Mouse (Mus musculus): ENCODE data around the gene Fbxl7.

Gene Fbxl7

DNA sequence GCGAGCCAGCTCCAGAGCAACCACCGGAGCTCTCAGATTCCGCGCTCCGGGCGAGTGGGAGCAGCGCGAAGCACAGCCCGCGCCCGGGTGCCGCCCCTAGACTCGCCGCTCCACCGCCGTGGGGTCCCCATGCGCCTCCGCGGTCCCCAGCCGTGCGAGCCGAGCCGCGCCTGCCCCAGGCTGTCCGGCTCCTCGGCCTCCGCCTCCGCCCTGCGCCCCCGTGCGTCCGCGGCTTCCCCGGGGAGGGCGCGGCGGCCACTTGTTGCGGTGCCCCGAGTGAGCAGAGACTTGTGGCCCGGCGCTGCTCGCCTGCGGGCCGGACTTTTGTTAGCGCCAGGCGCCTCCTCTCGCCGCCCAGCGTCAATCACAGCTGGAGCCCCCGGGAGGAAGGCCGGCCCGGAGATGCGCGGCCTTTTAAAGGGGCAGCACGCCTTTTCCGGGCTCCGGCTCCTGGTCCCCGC lies at the start of gene Fbxl7:
Fbxl7 (minus strand) TSS at position 330 of the 461 bp plus-strand sequence.
- peak; percentile 6 for DNase-seq (ENCODE audit: extremely low read depth, insufficient read length, low spot score)

DNA sequence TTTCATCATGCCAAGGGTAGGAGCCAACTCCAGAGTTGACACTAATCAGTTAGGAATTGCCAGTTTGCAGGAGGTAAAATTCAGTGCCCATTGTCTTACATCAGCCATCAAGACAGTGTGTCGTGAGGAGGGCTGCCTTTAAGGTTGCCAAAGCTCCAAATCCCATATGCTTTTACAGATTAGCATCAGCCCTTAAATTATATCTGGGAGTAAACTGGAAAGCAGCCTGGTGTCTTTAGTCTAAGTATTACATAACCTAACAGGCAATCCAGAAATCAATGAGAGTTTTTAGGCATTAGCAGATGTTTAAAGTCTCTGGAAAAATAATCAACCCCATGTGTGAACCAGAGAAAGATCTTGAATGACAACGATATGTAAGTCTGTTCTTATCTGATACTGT lies 26.6 kb upstream of the Fbxl7 start:
- DNase-seq (ENCODE audit: extremely low read depth, insufficient read length, low spot score): no peak

DNA sequence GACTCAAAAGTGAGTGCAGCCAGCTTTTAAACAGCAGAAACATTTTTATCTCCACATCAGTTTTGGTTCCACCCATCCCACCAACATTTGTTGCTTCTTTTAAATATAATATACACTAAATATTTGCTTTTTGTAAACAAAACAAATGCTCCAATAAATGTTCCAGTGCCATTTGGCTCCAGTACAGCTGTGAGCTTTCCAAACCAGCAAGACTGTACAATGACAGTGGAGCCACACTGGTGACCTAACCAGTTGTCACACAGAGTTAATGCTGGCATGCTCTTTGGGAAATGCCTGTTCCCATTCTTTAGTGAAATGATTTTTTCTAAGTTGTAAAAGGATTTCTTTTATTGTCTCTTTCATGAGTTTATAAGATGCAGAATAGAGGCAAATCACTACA lies 18.0 kb upstream of the Fbxl7 start:
- DNase-seq (ENCODE audit: extremely low read depth, insufficient read length, low spot score): no peak

DNA sequence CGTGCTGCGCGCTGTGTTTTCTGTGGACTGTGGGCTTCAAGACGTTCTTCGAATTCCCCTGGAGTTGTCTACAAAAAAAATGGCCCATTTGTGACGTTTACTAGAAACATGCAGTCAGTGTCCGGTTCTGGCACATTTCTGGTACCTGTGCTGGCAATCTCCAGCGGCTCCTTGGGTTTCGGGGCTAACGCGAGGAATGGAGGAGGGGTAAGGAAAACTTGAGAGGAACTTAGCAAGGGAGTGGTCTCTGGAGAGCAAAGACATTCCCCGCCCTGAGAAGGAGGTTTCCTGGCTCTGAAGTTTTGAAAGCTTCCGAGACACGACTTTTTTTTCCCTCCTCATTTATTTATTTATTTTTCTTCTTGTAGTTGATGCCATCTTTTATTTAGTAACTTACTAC lies 381 bp upstream of the Fbxl7 start:
- no peak for DNase-seq (ENCODE audit: extremely low read depth, insufficient read length, low spot score)

GRCm38 (mm10) chr15:26894801-26895229 lies 565 bp downstream of the Fbxl7 start:
- peak; percentile 5 for DNase-seq (ENCODE audit: extremely low read depth, insufficient read length, low spot score)

GRCm38 (mm10) chr15:26894031-26894655 lies 1.2 kb downstream of the Fbxl7 start:
- no peak for DNase-seq (ENCODE audit: extremely low read depth, insufficient read length, low spot score)

- DNase-seq (ENCODE audit: extremely low read depth, insufficient read length, low spot score): no peak
Measured at GRCm38 (mm10) chr15:26893136-26893535, 2.2 kb downstream of the Fbxl7 start.

GRCm38 (mm10) chr15:26889971-26890370 lies 5.4 kb downstream of the Fbxl7 start:
- no peak for DNase-seq (ENCODE audit: extremely low read depth, insufficient read length, low spot score)

- no peak for DNase-seq (ENCODE audit: extremely low read depth, insufficient read length, low spot score)
Measured at GRCm38 (mm10) chr15:26888170-26888569, 7.2 kb downstream of the Fbxl7 start.

GRCm38 (mm10) chr15:26885979-26886378 lies 9.4 kb downstream of the Fbxl7 start:
- DNase-seq (ENCODE audit: extremely low read depth, insufficient read length, low spot score): no peak

DNA sequence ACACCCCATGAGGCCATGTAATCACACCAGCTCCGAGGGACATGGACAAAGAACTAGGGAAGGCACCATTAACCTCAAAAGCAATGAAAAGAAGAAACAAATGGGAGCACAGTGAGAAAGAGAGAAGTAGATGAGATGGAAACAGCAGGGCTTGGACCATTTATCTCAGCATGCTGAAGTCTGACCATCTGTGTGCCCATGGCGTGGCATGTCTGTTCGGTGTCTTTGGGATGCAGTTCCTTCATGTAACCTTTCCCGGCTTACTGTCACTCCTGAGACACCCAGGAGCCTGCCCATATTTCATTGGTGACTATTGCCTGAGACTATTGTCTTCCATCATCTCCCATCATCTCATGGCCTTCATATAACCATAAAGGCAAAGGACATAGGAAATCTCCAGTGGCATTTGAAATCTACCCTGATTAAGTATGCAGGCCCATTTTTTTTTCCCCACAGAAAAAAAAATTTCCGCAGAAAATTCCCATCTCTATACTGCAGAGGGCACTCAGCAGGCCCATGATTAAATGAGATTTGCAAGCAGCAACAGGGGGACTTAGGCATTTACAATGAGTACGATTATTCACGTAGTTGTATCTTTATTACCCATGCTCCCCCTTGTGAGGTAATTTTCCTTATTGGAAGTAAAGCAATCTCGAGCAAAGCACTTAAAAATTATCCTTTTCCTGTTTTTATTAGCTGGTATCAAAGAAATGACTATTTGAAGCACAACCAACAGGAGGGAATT lies 15.0 kb downstream of the Fbxl7 start:
- no peak for DNase-seq (ENCODE audit: extremely low read depth, insufficient read length, low spot score)

- peak; percentile 3 for DNase-seq (ENCODE audit: extremely low read depth, insufficient read length, low spot score)
Measured at GRCm38 (mm10) chr15:26875687-26876086, 19.7 kb downstream of the Fbxl7 start.

DNA sequence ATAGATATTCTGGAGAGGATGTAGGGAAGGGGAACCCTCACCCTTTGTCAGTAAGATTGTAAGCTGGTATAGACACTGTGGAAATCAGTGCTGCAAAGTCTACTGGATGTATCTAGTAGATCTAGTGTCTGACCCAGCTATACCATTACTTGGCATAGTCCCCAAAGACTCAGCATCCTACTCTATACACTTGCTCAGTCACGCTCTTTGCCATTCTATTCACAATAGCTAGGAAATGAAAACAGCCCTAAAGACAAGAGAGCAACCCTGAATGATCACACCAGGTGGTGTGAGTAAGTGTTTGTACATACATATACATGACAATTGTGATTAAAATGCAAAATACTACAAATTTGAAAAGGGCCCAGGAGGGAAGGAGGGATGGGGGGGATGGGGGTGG lies 23.1 kb downstream of the Fbxl7 start:
- DNase-seq (ENCODE audit: extremely low read depth, insufficient read length, low spot score): no peak

GRCm38 (mm10) chr15:26869197-26869596 lies 26.2 kb downstream of the Fbxl7 start:
- DNase-seq (ENCODE audit: extremely low read depth, insufficient read length, low spot score): no peak

- no peak for DNase-seq (ENCODE audit: extremely low read depth, insufficient read length, low spot score)
Measured at GRCm38 (mm10) chr15:26867521-26867920, 27.9 kb downstream of the Fbxl7 start.

DNA sequence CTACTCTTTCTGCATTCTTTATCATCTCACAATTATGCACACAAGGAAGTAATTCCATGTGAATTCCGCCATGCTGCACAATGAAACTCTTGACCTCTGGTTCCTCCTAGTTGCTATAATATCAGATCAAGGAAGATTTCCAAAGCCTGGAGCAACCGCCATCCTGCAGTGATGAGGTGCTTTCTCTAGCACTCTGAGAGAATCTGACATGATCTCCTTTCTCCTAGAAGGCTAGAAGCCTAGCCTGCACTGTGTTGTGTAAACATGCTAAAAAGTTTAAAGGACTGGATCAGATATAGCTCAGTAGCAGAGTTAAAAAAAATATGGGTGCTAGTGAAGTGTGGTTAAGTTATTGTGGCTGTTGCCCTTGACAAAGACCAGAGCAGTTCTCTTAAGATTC lies 33.2 kb downstream of the Fbxl7 start:
- DNase-seq (ENCODE audit: extremely low read depth, insufficient read length, low spot score): no peak

- DNase-seq (ENCODE audit: extremely low read depth, insufficient read length, low spot score): no peak
Measured at GRCm38 (mm10) chr15:26849626-26850025, 45.8 kb downstream of the Fbxl7 start.

DNA sequence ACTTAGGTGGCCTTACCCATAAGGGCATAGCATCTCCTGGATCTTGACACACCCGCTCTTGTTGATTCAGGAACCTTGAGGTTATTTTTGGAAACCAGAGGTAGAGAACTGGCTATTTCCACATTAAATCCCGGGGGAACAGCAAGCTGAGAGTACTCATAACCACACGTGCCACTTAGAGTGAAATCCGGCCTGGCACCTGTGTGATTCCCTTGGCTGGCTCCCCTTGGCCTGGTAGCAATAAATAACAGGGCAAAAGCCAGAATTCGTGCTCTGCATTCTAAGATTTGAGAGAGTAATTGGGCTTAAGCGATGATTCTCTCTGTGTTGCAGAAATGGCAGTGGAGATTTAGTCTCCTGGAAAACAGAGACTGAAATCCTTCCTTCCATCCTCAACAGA lies 53.2 kb downstream of the Fbxl7 start:
- no peak for DNase-seq (ENCODE audit: extremely low read depth, insufficient read length, low spot score)

- no peak for DNase-seq (ENCODE audit: extremely low read depth, insufficient read length, low spot score)
Measured at GRCm38 (mm10) chr15:26838386-26838785, 57.0 kb downstream of the Fbxl7 start.

GRCm38 (mm10) chr15:26837200-26837599 lies 58.2 kb downstream of the Fbxl7 start:
- DNase-seq (ENCODE audit: extremely low read depth, insufficient read length, low spot score): no peak

GRCm38 (mm10) chr15:26834415-26834814 lies 61.0 kb downstream of the Fbxl7 start:
- no peak for DNase-seq (ENCODE audit: extremely low read depth, insufficient read length, low spot score)

- DNase-seq (ENCODE audit: extremely low read depth, insufficient read length, low spot score): no peak
Measured at GRCm38 (mm10) chr15:26831141-26831540, 64.2 kb downstream of the Fbxl7 start.
